Mouse (Mus musculus): ENCODE results near the gene Nup98. TPM values are rescaled to one million over a fixed set of nuclear protein-coding genes. Genes with fewer than 3 reads are reported as not detected.

The Nup98 gene
- 21.1 and 22.0 TPM in 2 replicates for polyA plus RNA-seq (2012; rRNA removed)

DNA sequence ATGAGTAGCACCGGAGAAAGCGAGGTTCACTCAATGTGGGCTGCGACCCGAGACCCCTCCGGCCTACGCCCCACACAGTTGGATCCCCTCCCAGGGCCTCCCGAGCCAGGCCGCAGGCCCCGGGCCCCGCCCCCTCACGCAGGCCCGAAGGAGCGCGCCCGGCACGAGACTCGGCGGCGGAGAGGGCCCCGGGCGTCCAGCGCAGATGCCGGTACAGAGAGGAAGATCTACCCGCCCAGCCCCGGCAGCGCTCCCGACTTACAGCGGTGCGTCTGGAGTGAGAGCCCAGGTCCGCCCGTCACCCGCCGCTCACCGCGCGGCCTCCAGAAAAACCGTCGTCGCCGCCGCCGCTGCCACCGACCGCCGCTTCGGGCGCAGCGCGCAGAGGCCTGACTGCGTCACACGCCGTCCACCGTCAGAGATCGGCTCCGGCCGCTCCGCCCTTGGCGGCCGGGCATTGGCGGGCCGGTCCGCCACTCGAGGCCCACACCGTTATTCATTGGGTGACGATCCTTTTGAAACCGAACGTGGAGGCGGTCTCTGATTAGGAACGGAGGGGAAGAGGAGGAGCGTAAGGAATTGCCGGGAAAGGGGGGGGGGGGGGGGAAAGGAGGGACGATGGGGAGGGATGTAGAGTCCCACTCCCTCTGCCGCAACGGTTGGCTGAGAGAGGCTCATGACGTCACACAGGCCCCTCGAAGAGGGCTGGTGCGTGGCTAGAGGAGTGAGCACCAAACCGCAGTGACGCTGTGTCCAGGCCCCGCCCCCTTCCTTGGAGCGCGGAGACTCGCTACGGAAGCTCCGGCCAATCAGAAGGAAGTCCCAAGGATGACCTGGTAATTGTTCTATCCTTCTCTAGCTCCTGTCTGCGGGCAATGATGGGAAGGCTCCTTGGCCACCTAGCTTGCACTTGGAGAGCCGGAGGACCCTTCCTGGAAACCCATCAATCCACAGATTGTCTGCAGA lies at the start of gene Nup98, which contains the start of gene Pgap2:
Gene Nup98, minus strand, starts transcription at position 421 of the 966 bp plus-strand sequence.
Gene Pgap2, plus strand, starts transcription at position 453 of the 966 bp plus-strand sequence.

DNA sequence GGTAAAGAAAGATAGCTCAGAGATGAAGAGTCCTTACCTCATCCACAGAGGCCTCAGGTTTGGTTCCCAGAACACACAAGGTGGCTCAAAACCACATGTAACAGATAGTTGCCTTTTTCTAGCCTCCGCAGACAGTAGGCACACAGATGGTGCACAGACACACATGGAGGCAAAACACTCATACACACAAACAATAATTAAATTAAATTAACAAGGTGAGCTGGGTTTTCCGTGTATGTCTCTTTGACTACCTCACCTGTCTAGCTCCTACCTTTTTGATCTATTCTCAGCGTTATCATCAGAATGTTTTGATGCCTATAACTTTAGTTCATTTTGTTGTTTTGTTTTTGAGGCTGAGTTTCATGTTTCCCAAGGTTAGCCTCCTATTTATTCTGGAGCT lies 46.0 kb upstream of the Nup98 start, which contains the start of gene Rhog:
Gene Rhog, minus strand, starts transcription at position 101 of the 400 bp plus-strand sequence.

DNA sequence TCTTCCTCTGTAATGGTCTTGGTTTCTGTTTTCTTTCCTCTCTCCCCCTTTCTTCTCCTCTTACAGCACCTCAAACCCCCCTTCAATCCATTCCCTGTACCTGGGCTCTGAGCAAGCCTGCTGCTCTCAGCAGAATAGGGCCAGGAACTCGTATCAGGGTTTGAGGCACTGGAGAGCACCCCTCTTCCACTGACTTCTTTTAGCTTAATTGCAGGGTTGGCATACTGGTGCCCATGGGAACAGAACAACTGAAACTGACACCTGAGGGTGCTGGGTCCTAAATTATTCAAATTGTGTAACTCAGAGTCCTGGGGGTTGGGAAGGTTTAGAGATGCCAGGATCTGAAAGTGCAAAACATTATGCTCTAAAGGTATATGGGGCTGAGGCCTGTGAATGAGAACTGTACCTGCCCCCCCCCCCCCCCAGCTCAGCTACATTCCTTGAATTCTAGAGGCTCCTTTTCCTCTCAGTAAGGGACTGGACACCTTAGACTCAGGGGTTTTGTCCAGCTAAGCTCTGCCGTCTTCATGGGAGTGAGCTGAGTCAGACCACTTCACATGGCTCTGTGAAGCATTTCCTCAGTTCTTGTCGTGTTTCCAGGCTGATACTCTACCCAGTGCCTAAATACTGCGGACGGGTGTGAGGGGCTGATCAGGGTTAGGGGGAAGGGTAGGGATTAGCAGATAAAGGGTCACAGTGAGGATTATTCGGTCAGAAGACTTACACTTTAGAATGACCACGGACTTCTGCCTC lies 93.2 kb downstream of the Nup98 start, which contains the start of gene Chrna10:
Gene Chrna10, minus strand, starts transcription at position 250 of the 753 bp plus-strand sequence.

DNA sequence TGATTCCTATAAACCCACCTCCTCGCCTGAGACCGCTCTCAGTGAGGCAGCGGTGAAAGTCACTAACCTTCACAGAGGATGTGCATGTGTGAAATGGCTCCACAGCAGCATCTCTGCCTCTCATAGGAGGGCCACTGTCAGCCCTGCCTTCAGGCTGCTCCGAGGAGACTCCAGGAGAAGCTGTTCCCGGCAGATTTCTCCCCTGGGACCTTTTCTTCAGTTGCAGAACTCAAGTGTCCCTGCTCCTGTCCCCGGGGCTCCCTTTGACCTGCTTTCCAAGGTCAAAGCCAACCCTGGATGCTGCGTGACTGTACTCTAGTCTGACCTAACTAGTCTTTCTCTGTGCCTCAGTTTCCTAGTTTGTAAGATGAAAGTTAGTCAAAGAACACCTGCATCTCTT lies 100.8 kb downstream of the Nup98 start, which contains the start of gene Art5:
Gene Art5, minus strand, starts transcription at position 319 of the 400 bp plus-strand sequence.

DNA sequence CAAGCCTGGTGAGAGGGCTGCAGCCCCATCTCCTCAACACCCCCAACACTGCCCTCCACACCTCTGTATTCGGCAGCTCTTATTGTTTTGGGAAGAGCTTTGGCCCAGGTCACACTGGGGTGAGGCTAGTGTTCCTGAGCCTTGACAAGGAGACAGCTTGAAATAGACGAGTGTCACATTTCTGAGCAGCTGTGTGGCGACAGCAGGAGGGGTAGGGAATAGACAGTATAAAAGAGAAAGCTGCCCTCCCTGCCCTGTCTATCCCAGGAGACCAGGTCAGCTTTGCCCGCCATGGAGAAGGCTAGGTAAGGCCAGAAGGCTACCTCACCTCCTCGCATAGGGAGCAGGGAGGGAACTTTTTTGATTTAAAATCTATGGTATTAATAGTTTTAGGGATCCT lies 108.5 kb downstream of the Nup98 start, which contains the start of gene Art1:
Gene Art1, plus strand, starts transcription at position 257 of the 400 bp plus-strand sequence.

DNA sequence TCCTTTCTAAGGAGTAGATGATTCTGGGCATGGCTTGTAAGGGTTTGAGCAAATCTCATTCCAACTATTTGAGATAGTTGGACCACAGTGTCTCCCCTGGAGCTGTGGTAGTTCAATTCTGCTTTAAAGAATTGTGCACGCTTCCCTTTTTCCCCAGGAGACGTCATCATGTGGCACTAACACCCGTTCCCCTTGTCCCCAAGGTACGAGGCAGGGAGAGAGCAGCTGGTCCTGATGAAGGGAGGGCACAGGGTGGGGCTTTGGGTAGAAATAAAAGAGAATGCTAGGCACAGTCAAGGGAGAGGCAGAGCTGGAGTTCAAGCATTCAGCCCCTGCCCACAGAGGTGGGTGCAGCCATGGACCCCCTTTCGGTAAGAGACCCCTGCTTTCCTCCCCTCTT lies 127.2 kb downstream of the Nup98 start, which contains the start of gene Trpc2:
Gene Trpc2, plus strand, starts transcription at position 301 of the 400 bp plus-strand sequence.

Other genes with a start within 250 kb of the Nup98 start
- 17.8 and 19.2 TPM in 2 replicates for gene Il18bp, start 191.5 kb downstream of the Nup98 start, polyA plus RNA-seq (2012; rRNA removed)
- gene Rnf121, start 144.7 kb downstream of the Nup98 start, polyA plus RNA-seq (2012; rRNA removed): 84.0 and 84.5 TPM in 2 replicates
- gene Xndc1, start 144.7 kb downstream of the Nup98 start, polyA plus RNA-seq (2012; rRNA removed): 57.8 and 59.0 TPM in 2 replicates
- 7.0 and 7.4 TPM in 2 replicates for gene Xntrpc, start 144.5 kb downstream of the Nup98 start, polyA plus RNA-seq (2012; rRNA removed)
- 3.5 and 3.9 TPM in 2 replicates for gene Trpc2, start 127.1 kb downstream of the Nup98 start, polyA plus RNA-seq (2012; rRNA removed)
- gene Art1, start 108.4 kb downstream of the Nup98 start, polyA plus RNA-seq (2012; rRNA removed): 0.43 and 2.9 TPM in 2 replicates
- 0.63 and 0.76 TPM in 2 replicates for gene Art5, start 100.7 kb downstream of the Nup98 start, polyA plus RNA-seq (2012; rRNA removed)
- 0.03 and 0.05 TPM in 2 replicates for gene Chrna10, start 93.3 kb downstream of the Nup98 start, polyA plus RNA-seq (2012; rRNA removed)
- 46.1 and 46.4 TPM in 2 replicates for gene Pgap2, start within 50 bp of the Nup98 start, polyA plus RNA-seq (2012; rRNA removed)
- 12.7 and 19.3 TPM in 2 replicates for gene Rhog, start 45.9 kb upstream of the Nup98 start, polyA plus RNA-seq (2012; rRNA removed)
- gene Stim1, start 57.6 kb upstream of the Nup98 start, polyA plus RNA-seq (2012; rRNA removed): 16.5 and 23.0 TPM in 2 replicates
- 56.1 and 67.0 TPM in 2 replicates for gene Rrm1, start 231.5 kb upstream of the Nup98 start, polyA plus RNA-seq (2012; rRNA removed)